Mouse (Mus musculus): ENCODE data around the gene Aga. TPM values are rescaled to one million over a fixed set of nuclear protein-coding genes. Genes with fewer than 3 reads are reported as not detected.
"Not testable (repeated sequence)": the region's sequence is repeated elsewhere in the genome, so short reads cannot be mapped to it uniquely, and the experiment has no call there.

Aga gene
- 17.0 and 21.4 TPM in 2 replicates for total RNA-seq (2017)

DNA sequence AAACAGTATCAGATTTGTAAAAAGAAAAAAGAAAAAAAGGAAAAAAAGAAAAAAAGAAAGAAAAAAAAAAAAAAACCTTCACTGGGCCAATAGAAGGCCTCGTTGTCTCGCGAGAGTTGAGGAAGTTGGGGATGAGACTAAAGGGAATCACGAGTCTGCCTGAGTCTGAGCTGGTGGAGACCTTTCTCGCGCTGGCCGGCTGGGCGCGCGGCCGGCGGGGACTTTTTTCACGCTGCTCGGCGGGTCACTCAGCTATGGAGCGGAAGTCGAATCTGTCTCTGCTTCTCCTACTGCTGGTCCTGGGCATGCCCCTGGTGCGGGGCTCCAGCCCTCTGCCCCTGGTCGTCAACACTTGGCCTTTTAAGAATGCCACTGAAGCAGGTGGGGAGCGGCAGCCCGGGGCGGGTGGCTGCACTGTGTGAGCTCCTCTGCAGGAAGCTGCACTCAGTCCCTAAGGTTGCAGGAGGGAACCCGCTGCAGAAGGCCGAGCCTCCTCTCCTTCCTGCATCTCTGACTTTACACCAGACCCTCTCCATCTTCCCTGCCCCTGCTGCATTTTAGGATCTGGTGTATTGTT lies at the start of gene Aga:
Aga (plus strand) TSS at position 177 of the 577 bp plus-strand sequence.
- peak; percentile 99 for ATAC-seq (replicated peaks in 1 of 2; ENCODE audit: insufficient read depth in 1 of 2, low FRiP score in 2 of 2, low TSS enrichment in 1 of 2, low read depth in 1 of 2, poor library complexity in 2 of 2, severe bottlenecking in 2 of 2)

GRCm38 (mm10) chr8:53489063-53489462 lies 22.5 kb upstream of the Aga start:
- no peak for ATAC-seq (replicated peaks in 1 of 2; ENCODE audit: insufficient read depth in 1 of 2, low FRiP score in 2 of 2, low TSS enrichment in 1 of 2, low read depth in 1 of 2, poor library complexity in 2 of 2, severe bottlenecking in 2 of 2)

DNA sequence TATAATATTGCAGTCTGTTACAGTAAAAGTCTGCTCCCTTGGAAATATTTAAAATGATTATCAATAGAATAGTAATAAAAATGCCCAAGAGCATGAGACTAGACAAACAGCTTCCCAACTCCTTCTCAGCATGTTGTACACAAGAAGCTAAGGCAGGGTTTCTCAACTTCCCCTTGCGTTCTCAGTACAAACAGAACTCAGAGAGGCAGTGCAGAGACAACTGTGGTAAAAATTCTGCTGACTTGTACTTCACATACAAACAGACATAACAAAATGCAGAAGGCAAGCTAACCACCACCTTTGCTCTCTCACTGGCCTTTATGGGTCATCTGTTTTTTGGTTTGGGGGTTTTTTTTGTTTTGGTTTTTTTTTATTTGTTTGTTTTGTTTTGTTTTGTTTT lies 15.3 kb upstream of the Aga start:
- ATAC-seq (replicated peaks in 1 of 2; ENCODE audit: insufficient read depth in 1 of 2, low FRiP score in 2 of 2, low TSS enrichment in 1 of 2, low read depth in 1 of 2, poor library complexity in 2 of 2, severe bottlenecking in 2 of 2) = peak; percentile 29 to 32; a peak in 2 of 4 replicates

- ATAC-seq (replicated peaks in 1 of 2; ENCODE audit: insufficient read depth in 1 of 2, low FRiP score in 2 of 2, low TSS enrichment in 1 of 2, low read depth in 1 of 2, poor library complexity in 2 of 2, severe bottlenecking in 2 of 2) = no peak
Measured at GRCm38 (mm10) chr8:53496885-53497326, 14.6 kb upstream of the Aga start.

DNA sequence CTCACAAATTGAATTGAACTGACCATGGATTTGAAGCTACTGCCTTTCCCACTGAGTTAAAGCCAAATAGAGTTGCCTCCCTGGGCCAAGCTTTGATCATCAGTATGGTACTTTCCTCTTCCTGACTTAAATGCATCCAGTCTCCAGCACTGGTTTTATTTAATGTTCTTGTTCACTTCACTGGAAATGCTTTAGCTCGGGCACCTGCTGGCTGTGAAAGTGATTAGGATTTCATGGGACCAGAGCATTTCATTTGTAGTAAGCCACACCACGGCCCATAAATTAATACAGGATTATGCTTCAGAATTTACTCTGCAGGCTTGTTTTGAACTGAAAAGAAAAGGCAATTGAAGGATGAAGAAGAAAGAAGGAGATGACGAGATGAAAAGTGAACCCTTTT lies 26.5 kb downstream of the Aga start:
- not testable (repeated sequence) for ATAC-seq (replicated peaks in 1 of 2; ENCODE audit: insufficient read depth in 1 of 2, low FRiP score in 2 of 2, low TSS enrichment in 1 of 2, low read depth in 1 of 2, poor library complexity in 2 of 2, severe bottlenecking in 2 of 2)

DNA sequence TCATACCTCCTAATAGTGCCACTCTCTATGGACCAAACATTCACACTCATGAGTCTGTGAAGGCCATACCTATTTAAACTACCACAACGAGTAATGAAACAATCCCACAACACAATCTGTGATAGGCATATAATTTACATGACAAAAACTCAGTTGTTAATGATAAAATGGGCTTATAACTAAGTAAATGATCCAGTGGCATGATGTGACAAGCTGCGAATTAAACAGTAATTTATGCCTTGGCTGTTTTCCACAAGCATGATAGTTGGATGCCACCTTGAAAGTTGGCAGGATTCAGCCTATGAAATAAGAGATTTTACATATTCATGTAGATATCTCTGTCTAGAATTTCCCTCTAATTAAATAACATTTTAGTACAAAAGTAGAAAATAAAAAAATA lies 28.1 kb downstream of the Aga start:
- no peak for ATAC-seq (replicated peaks in 1 of 2; ENCODE audit: insufficient read depth in 1 of 2, low FRiP score in 2 of 2, low TSS enrichment in 1 of 2, low read depth in 1 of 2, poor library complexity in 2 of 2, severe bottlenecking in 2 of 2)

DNA sequence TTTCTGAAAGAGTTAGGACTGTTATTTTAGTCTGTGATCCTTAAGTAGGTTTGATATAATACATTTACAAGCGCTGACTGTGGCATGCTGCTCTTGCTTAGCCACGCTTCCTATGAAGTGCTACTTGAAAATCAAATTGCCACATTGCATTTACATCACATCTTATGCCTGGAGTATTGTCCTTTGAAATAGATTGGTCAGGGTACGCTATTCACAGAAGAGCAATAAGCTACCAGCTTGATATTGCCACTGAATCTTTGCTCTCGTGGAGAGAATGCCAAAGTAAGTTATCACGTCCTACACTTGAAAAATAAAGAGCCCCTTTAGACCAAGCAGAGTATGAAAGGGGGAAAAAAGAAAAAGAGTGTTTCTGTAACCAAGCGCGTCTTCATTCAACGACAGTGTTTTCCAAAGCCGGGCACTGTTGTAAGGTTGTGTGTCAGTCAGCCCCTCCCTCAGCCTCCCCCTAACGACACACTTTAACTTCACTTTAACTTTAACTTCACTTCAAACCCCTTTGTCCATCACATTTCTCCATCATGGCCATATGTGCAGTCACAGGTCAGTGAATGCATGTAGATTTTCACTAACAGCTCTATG lies 51.0 kb downstream of the Aga start:
- ATAC-seq (replicated peaks in 1 of 2; ENCODE audit: insufficient read depth in 1 of 2, low FRiP score in 2 of 2, low TSS enrichment in 1 of 2, low read depth in 1 of 2, poor library complexity in 2 of 2, severe bottlenecking in 2 of 2) = no peak

DNA sequence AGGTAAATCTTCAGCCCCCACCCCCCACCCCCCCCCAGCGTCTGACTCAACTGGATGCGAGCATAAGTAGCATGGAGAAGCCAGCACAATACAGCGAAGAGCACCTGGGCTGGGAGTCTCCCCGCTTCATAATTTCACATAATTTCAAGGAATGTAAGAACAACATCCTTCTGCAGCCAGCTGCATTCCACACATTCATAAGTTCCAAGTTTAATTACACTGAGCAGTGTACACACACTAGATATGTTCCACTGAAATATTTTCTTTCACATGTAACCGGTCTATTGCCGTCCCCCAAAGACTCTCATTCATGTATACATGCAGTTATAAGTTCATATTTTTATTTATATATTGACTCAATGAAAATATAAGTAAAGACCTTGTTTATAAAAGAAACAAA lies 54.7 kb downstream of the Aga start:
- ATAC-seq (replicated peaks in 1 of 2; ENCODE audit: insufficient read depth in 1 of 2, low FRiP score in 2 of 2, low TSS enrichment in 1 of 2, low read depth in 1 of 2, poor library complexity in 2 of 2, severe bottlenecking in 2 of 2) = no peak

Other genes starting within 250 kb of the Aga start
- gene Neil3, start 127.3 kb downstream of the Aga start, total RNA-seq (2017) = 37.5 and 44.9 TPM in 2 replicates

All from hematopoietic stem cell, adult 5-6 weeks (primary cell).